In genomic region chr1:56210712-56211371, GRCm38 (mm10) we compare ENCODE assay signal across 15 mouse cellular contexts.
"Had no signal": no experiment of that assay in that cellular context is flagged by ENCODE, and none has a peak within 500 bp of the region (broad histone marks: within the 10 kb centered on the region; RNA-seq: fewer than 3 reads in every experiment).

No protein-coding gene starts in this region.

- H3K4me2 ChIP-seq: limb, embryonic 12.5 days; liver, embryonic 13.5 days; midbrain, embryonic 13.5 days; neural tube, embryonic 12.5 days; stomach, embryonic 15.5 days had no signal

- H3K9me3 ChIP-seq: limb, embryonic 12.5 days; liver, embryonic 13.5 days; midbrain, embryonic 13.5 days; neural tube, embryonic 12.5 days; stomach, embryonic 15.5 days had no signal

- H3K36me3 ChIP-seq: limb, embryonic 12.5 days; liver, embryonic 13.5 days; midbrain, embryonic 13.5 days; neural tube, embryonic 12.5 days; stomach, embryonic 15.5 days had no signal

- H3K4me3 ChIP-seq: limb, embryonic 12.5 days; liver, embryonic 13.5 days; midbrain, embryonic 13.5 days; myocyte; neural tube, embryonic 12.5 days; stomach, embryonic 15.5 days had no signal

- ATAC-seq: liver, postnatal 0 days; midbrain, embryonic 13.5 days had no signal

- H3K27me3 ChIP-seq: limb, embryonic 12.5 days; liver, embryonic 13.5 days; midbrain, embryonic 13.5 days; neural tube, embryonic 12.5 days; stomach, embryonic 15.5 days had no signal

- H3K27ac ChIP-seq: kidney, postnatal 0 days; limb, embryonic 12.5 days; liver, embryonic 13.5 days; macrophage; midbrain, embryonic 13.5 days; neural tube, embryonic 12.5 days; stomach, embryonic 15.5 days had no signal

- DNase-seq: kidney, adult 11 months; kidney, adult 9 months; kidney, postnatal 36 days; liver; liver, embryonic 13.5 days; liver, postnatal 0 days; lung, postnatal 14 days; thymus, postnatal 36 days had no signal

- H3K4me1 ChIP-seq: limb, embryonic 12.5 days; liver, embryonic 13.5 days; midbrain, embryonic 13.5 days; neural tube, embryonic 12.5 days; stomach, embryonic 15.5 days had no signal

- H3K9ac ChIP-seq: limb, embryonic 12.5 days; liver, embryonic 13.5 days; liver, postnatal 0 days; midbrain, embryonic 13.5 days; neural tube, embryonic 12.5 days; stomach, embryonic 15.5 days had no signal
